Mouse (Mus musculus) gastrocnemius, postnatal 10 days (tissue): ENCODE data around the gene Ddx54. TPM values are rescaled to one million over a fixed set of nuclear protein-coding genes. Genes with fewer than 3 reads are reported as not detected.

Experiments used
- DNase-seq: peaks from one replicate; pipeline ENCODE4 v3.0.0; 2021; ENCODE audit warnings: mixed read lengths
- total RNA-seq, 2 experiments: library from RNA; stranded (reverse); gene quantifications; 2 replicates each; pipeline ENCODE4 v1.2.3; 2021

Gene Ddx54
- total RNA-seq, 2 experiments from 2014 or later = 22.4 to 23.9 TPM

DNA sequence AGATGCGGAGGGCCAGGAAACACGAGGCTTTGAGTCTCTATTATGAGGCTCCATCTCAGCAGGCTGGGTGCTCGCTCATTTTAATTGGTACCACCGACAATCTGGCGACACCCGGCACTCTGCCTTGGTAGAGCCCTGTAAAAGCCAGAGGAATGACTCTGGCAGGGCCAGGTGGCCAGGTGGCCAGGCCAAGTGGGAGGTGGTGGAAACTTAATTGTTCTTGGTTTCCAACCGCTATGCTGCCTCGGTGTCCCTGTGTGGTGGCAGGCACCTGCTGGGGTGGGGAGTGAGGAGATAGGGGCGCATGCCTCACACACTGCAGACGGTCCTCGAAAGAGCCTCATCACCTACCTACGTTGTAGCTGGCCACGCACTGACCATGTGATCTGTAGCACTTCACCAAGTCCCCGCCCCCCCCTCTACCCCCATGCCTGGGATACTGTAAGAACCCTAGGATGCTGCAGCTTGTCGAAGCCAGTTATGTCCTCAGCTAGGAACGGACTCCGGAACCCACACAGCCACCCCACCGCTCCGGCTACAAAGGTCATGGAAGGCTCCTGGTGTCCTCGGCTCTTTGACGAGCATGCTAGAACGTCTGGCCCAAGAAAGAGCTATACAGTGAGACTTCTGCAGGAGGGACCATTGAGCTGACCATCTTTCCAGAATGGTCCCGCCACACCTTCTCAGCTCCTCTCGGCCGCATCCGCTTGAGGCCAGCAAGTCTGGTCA, 32.5 kb upstream of the Ddx54 start:
- DNase-seq = no peak

DNA sequence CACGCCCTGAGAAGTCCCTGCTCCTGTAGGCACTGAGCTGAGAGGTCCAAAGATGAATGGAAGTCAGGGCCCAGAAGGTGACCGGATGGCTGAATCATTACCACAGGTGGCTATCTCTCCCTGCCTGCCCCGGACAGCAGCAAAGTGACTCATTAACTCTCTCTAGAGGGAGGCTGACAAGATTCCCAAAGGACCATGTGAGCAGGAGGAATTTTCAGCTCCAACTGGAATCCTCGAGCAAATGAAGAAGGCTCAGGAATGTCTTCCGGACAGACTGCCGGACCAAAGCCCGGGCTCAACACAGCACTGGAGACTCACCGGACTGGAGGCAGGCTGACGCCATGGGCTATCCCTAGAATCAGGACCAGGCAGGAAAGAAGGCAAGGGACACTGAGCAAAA, 30.5 kb upstream of the Ddx54 start:
- DNase-seq = no peak

DNA sequence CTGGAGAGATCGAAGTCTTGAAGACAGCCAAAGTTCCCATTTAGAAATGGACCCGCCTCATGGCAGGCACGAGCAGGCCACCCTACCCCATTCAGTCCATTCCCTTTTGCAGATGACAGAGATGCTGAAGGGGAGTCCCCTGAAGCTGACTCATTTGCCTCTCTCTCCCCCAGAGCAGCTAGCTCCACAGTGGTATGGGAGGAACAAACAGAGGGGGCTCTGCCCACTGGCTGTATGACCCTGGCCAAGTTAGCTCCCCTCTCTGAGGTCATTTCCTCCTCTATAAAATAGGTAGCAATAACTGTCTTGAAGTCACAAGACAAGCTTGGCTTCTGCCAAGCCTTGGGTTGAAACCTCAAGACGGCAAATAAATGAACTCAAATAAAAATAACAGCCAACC, 29.0 kb upstream of the Ddx54 start:
- DNase-seq = no peak

DNA sequence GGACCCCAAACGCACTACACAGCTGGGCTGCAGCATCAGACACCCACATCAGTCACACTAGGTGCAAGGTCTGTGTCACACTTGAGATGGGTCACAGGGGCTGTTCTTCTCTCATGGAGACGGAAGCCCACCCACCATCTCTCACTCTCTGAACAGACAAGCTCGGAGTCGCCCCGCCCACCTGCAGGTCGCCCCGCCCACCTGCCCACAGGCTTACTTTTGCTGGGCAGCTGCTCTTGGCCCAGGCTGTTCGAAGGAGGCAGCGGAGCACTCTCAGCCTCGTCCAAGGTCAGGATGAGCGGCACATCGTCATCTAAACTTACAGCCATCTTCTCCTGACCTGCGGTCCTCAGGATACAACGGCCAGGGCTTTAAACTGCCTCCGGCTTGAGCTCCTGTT, 27.6 kb upstream of the Ddx54 start:
- no peak for DNase-seq

DNA sequence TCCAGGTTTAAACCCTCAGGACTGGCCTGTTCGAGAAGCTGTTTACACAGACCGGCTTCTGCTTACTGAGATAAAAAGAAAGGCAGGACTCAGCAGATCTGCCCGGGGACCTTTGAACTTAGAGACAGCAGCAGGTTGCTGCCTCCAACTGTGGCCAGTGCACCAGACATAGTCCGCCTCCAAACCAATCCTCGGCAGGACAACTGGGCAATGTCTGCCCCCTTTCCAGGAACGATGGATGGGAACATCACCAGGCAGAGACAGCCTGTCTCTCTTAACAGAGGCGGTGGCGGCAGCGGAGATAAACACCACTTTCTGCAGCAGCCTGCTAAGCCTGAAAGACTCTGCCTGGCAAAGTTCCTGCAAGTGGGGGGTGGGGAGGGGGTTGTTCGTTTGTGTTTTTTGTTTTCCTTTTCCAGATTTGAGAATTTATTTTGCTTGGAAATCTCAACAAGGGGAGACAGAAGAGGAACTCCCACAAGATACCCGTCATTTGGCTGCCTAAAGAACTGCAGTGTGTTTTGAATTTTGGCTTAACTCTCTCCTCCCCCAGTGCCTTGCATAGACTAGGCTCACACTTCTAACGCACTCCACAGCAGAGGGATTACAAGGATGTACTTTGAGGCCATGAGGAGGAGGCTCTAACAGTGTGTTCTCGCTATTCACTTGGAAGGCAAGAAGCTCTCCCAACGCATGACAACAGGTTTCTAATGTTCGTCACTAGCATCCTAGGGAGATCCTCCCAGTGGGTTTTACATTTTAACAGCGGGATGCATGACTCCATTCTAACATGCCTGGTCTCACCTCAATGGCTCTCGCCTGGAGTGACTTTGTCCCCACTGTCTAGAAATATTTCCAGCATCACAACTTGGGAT, 25.6 kb upstream of the Ddx54 start:
- no peak for DNase-seq

DNA sequence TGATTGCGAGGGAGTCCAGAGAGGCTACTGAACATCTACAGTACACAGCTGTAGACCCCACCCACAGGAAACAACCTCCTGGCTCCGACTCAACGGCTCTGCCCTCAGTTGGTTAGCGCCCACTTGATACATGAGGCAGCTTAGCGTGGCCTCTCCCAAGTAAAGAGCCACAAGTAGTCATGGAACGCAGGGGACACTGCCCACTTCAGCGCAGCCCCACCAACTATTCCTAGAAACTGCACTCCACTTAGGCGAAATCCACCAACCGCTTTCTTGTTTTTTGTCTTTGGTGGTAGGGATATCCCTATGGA, 25.0 kb upstream of the Ddx54 start:
- DNase-seq = no peak

DNA sequence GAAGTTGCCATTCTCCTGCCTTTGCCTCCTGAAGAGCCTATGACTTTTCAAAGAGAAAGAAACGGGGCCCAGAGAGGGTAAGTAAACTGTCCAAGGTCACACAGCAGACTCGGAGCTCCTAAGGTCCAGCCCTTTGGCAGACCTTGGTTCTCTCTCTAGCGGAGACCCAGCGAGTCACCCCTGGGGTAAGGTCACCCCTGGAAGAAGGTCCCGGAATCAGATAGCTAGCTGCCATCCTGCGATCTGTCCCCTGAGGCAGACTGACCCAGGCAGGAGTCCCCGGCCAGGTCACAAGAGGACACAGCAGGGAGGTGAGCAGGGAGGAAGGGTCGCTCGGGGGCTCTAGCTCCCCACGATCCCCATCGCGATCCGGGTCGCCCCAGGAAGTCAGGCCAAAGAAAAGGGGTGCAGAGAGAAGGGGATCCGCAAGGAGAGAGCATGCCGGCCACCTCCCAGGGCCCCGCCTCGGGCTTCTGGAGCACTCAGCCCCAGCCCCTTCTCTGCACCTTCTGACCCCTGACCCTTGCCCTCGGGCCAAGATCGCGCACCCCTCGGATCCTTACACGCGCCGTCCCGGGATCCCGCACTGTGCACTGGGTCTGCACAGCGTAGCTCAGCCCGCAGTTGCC, 24.5 kb upstream of the Ddx54 start:
- no peak for DNase-seq

DNA sequence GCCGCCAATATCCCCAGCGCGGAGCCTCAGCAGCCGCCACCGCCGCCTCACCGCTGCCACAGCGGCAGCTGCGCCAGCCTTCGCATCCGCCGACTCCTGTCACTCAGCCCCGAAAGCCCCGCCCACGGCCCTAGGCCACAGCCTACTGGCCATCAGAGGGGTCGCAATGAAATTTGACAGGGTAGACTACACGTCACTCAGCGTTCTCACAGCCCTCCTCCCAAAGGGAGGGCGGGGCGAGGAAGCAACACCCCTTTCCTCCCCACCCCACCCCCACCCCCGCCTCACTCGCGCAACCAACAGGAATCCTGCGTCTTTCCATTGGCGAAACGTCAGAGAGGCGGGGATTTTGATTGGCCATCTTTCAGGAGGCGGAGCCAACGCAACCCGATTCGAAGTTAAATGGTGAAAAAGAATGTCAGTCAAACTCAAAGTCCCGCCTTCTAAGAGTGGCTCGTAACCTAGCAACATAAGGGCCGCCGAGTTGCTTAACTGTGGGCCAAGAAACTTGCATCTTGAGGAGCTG, 23.9 kb upstream of the Ddx54 start, which contains the start of the genes Tpcn1 and Iqcd:
Tpcn1 (minus strand) TSS at position 105 of the 526 bp plus-strand sequence.
Iqcd (plus strand) TSS at position 448 of the 526 bp plus-strand sequence.
- DNase-seq = peak; percentile 99

DNA sequence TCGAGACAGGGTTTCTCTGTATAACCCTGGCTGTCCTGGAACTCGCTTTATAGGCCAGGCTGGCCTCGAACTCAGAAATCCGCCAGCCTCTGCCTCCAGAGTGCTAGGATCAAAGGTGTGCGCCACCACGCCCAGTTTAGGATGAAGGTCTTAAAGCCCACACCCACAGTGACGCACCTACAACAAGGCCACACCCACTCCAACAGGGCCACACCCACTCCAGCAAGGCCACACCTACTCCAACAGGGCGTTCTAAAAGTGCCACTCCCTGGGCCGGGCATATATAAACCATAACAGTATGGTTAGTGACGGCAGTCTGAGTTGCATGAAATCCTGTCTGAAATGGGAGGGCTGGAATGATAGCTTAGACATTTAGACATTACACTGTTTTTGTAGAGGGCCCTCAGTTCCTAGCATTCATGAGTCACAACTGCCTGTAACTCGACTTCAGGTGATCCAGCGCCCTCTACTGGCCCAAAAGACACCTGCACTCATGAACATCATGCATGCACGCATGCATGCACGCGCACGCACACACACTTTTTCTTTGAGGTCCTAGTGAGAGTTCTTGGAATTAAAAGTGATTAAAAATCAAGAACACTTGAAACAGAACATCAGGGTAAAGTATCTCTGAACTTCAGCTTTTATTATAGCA, 22.1 kb upstream of the Ddx54 start:
- DNase-seq = no peak

DNA sequence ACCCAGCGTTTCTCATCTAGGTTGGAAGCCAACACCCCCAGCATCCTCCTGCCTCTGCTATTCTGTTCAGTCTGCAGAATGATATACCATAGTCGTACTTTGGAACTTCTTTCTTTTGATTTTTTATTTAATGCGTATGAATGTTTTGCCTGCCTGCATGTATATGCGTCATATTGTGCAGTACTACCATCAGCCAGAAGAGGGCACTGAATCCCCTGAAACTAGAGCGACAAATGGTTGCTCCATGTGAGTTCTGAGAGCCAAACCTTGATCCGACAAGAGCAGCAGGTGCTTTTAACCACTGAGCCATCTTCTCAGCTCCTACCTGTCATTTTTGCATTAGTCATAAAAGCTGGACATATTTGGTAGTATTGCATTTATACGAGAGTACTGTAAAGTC, 20.4 kb upstream of the Ddx54 start:
- no peak for DNase-seq

DNA sequence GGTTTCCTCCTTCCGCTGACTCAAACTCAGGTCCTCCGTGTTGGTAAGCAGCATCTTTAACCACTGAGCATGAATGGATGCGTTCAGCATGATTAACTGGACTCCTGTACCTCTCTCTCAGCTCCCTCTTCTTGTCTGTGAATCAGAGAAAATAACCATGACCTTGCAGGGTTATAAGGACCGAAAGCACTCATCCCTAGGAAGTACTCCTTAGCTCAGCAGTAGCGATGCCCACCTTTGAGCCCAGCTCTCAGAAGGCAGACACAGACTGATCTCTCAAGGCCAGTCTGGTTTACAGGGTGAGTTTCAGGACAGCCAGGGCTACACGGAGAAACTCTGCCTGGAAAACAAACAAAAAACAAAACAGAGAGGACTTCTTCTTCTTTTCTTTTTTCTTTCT, 18.1 kb upstream of the Ddx54 start:
- DNase-seq = no peak

DNA sequence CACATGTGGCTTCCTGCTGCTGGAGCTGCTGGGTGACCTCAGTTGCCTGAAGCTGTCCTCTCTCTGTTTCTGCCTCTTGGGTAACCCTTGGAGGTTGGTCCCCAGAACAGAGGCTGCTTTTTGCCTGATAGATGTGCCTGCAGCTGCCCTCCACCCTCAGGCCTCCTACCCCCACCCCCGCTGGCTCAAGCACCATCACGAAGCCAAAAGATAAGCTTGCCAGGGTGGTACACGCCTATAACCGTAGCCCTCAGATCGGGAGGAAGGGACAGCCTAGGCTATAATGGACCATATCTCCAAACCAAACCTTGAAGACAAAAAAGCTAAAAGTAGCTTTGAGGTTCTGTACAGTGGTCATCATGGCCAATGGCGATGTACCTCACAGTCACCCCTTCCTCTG, 12.9 kb upstream of the Ddx54 start:
- DNase-seq = no peak

DNA sequence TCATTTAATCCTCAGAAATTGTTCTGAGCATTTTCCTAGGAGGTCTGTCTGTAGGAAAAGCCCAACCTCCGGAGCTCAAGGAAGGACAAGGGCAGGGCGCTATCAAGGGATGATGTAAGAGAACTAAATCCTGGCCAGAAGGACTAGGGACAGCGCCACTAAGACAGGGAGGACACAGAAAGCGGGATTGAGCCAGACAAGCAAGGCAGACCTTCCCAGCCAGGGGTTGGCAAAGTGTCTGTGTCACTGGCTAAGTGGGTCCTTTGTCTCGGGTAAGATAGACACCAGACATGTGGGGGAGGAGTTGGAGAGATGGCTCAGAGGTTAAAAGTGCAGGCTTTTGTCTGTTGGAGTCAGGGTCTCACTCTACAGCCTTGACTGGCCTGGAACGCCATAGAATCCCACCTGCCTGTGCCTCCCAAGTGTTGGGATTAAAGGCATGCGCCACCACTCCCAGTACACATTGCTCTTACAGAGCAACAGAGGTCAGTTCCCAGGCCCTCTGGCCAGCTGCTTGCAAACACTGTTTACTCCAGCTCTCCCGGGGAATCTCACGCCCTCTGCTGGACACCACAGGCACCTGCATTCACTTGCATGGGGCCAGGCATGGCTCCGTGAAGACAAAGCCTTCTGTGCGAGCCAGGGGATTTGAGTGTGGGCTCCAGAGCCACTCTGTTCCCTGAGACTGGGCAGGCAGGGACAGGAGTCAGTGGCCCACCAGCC, 11.4 kb upstream of the Ddx54 start:
- no peak for DNase-seq

DNA sequence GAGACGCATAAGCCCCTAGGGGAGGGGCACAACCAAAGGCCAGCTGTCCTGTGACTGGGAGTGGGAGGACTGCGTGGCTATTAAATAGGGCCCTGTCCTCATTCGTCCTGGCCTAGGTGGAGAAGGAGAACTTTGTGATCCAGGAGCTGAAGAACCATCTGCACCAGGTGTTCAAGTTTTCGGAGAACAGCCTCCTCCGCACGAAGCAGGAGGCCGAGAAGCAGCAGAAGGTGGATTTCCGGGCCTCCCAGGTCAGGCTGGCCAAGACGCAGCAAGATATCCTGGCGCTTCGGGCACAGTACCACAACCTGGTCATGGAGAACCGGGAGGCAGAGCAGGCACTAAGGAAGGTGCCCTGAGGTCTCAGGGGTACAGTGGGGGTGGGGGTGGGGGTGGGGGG, 10.3 kb upstream of the Ddx54 start:
- DNase-seq = no peak

DNA sequence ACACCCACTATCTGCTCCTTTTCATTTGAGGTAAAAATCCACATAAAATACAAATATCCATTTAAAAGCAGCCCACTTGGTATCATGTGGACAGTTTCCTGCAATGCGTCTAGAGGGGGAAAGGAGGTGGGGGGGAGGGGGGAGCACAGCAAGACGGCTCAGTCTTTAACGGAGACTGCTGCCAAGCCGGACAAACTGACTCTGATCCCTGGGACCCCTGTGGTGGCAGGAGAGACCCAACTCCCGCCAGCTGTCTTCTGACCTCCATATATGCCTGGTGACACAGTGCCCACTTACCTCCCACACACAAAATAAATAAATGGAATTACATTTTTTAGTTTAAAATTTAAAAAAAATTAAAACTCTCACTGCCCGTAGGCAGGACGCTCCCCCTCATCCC, 9.0 kb upstream of the Ddx54 start:
- DNase-seq = no peak

DNA sequence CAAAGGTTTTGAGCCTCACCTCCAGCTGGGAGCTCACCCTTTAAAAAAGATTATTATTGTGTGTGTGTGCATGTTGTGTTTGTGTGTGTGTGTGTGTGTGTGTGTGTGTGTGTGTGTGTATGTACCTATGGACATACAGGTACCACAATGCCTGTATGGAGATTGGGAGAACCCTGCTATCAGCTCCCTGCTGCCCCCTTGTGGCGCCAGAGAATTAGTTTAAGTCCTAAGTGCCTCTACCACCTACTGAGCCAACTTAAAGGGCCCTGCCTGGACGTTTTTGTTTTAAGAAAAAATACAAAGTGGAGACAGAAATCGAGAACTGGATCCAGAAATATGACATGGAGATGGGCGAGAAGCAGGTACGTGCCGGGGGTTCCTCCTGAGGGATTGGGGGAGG, 7.7 kb upstream of the Ddx54 start:
- DNase-seq = peak; percentile 90

DNA sequence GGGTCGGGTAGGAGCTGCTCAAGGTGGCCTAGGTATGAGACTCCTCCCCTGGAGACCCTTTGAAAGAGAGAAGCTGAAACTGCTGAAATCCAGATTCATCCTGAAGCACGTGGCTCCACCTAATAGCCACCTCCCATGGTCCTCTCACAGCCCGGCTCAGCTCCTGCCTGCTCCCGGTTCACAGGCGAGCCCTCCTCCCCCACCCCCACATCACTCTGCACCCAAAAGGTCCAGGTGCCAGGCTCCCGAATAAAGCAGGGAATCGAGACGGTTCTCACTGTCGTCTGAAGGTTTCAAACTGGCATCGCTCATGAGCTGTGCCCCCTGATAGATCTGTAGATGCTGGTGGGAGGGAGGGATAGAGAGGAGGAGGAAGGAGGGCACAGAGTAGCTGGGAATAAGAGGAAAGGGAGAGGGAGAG, 7.3 kb upstream of the Ddx54 start:
- DNase-seq = no peak

DNA sequence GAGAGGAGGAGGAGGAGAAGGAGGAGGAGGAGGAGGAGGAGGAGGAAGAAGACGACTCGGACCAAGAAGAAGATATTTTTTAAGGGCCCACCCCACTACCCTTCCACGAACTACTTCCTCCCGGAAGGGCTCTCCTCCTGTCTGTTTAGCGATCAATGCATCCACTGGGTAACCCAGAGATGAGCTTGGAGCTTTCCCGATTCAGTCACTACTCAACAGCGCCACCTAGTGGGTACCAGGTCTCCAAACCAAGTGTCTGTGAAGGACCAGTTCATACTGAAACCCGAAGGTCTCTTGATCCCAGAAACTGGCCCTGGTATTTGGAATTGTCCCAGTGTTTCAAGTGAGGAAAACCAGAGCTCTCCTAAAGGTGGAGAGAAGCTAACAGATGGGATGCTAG, 6.9 kb upstream of the Ddx54 start:
- DNase-seq = peak; percentile 91

DNA sequence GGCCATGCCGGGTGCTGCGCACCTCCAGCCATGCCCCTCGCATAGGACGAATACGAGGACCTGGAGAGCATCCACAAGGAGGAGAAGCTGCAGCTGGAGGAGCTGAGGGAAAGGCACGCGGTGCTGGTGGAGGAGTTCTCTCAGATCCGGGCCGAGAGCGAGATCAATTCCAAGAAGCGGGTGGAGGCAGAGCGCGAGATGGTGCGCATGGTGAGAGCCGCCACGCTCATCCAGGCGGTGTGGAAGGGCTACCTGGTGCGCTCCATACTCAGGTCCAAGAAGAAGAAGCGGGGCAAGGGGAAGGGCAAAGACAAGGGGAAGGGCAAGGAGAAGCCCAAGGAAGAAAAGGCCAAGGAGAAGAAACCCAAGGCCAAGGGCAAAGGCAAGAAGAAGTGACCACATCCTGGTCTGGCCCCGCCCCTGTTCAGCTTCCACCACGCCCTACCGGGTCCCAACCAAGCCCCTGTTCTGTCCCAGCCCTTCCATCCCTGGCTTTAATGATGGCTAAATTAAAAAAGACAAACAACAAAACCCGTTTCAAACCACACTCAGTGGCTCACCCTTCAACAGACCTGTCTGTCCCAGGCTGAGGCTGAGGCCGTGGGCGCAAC, 5.8 kb upstream of the Ddx54 start:
- DNase-seq = no peak

DNA sequence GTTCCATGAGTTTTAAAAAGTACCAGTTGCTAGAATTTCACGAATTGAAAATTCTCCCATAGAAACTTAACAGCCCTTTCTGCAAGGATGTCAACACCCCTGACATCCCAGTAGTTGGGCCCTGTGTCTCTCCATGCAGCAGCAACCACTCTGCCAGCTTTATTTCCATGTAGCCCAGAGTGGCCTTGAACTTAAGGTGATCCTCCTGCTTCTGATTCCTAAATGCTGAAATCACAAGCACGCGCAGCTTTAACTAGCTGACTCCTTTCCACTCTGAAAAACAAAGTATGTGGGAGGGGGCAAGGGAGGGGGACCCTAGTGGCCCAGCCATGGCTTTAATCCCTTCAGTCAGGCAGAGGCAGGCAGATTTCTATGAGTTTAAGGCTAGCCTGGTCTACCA, 5.2 kb upstream of the Ddx54 start:
- no peak for DNase-seq

DNA sequence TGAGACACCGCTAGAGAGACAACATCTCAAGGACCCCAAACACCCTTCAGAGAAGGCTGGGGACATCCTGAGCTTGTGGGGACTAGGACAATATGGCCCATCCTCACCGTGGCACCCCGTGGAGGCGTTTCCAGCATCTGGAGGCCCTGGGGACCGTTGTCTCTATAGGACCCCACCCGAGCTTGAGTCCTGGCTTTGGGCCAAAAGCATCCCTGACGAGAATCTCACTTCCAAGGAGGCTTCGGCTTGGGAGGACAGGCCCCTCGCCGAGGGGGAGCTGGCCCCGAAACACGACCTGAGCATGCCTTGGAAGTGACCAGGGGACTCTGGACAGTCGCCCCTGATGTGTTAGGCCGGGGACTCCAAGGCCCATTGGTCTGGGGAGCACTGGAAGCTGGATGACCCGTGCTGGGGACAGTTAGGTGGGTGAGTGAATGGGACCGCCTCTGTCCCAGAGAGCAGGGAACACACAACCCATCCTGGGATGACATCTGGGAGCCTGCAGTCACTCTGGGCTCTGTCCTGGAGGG, 3.2 kb upstream of the Ddx54 start:
- DNase-seq = no peak
